11 mouse cellular contexts compared by ENCODE assay signal in the genomic region with DNA sequence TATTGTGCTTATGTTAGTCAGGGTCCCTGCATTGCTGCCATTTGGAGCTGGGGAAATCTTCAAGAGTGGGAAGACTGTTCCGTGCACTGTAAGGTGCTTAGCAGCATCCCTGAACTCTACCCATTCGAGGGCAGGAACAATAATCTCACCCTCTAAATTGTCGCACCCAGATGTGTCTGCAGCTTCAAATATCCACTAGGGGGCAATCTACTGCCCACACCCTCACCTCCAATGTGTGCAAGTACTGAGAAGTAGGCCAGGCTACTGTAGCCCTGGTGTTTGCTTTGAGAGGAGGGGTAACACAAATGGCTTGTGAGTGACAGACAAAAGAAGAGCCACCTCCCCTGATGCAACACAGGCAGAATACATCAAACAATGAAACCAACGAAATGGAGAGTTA.
DNase-seq lines count a peak whose midpoint lies in the region; ATAC-seq and TF ChIP-seq lines count a peak whose summit lies in the region.
"Had no signal": no experiment of that assay in that cellular context is flagged by ENCODE, and none has a peak within 500 bp of the region (broad histone marks: within the 10 kb centered on the region; RNA-seq: fewer than 3 reads in every experiment).

No protein-coding gene starts in this region.

- no peak for TF ChIP-seq EP300 in liver, embryonic 14.5 days (IDR thresholded peaks at IDR 0.05; ENCODE audit: low read depth)

- H3K4me1 ChIP-seq in embryonic facial prominence, embryonic 11.5 days (ENCODE audit: control insufficient read depth, insufficient read depth, low read length): no peaks in the 10 kb centered on the region
- H3K4me1 ChIP-seq in embryonic facial prominence, embryonic 10.5 days: no peaks in the 10 kb centered on the region
- H3K4me1 ChIP-seq in liver, embryonic 14.5 days (replicated peaks; ENCODE audit: control insufficient read depth in 2 of 2, insufficient read depth in 2 of 2, low read length in 1 of 2): no peaks in the 10 kb centered on the region
- H3K4me1 ChIP-seq in liver, embryonic 12.5 days: no peaks in the 10 kb centered on the region
- H3K4me1 ChIP-seq: embryonic facial prominence, embryonic 12.5 days; neural tube, embryonic 15.5 days had no signal

- 60% methylated on average over 4 of the region's 4 CpGs for WGBS in embryonic facial prominence, embryonic 11.5 days
- WGBS in embryonic facial prominence, embryonic 10.5 days: 75% methylated on average over 4 of the region's 4 CpGs
- WGBS in liver, embryonic 14.5 days (ENCODE audit: insufficient replicate concordance): 44% methylated on average over 4 of the region's 4 CpGs
- 59% methylated on average over 4 of the region's 4 CpGs for WGBS in liver, embryonic 12.5 days (ENCODE audit: insufficient replicate concordance)

- no peak for ATAC-seq in embryonic facial prominence, embryonic 11.5 days (replicated peaks; ENCODE audit: insufficient number of reproducible peaks, low FRiP score, low TSS enrichment, low read depth)
- ATAC-seq in liver, embryonic 14.5 days (ENCODE audit: insufficient read depth): no peak
- no peak for ATAC-seq in liver, embryonic 12.5 days
- 0 out of 2 replicates have a peak, but pooled peaks have one; percentile 43 for ATAC-seq in monocyte, adult 5-6 weeks (replicated peaks; ENCODE audit: insufficient number of reproducible peaks, low FRiP score, low TSS enrichment, poor library complexity, severe bottlenecking)

- DNase-seq in embryonic facial prominence, embryonic 11.5 days (ENCODE audit: low spot score): peak; percentile 7
- DNase-seq in embryonic facial prominence, embryonic 10.5 days (ENCODE audit: low spot score): no peak
- DNase-seq in liver, embryonic 14.5 days (ENCODE audit: low read depth in 3 of 3, low spot score in 3 of 3): no peak
- DNase-seq in MEL-GATA-1-ER (ENCODE audit: extremely low read depth, low read depth): peak; percentile 10
- DNase-seq in adrenal gland, postnatal 10 days: no peak
- DNase-seq in thymus, postnatal 10 days (ENCODE audit: low spot score in 2 of 2): no peak

- no peaks in the 10 kb centered on the region; the same call in 1 of the 2 replicates for H3K36me3 ChIP-seq in embryonic facial prominence, embryonic 11.5 days (replicated peaks; ENCODE audit: control insufficient read depth, insufficient read depth, low read depth, low read length)
- H3K36me3 ChIP-seq in embryonic facial prominence, embryonic 10.5 days (replicated peaks): no peaks in the 10 kb centered on the region
- H3K36me3 ChIP-seq in liver, embryonic 14.5 days (replicated peaks; ENCODE audit: control insufficient read depth, insufficient read depth, low read depth): no peaks in the 10 kb centered on the region
- H3K36me3 ChIP-seq in liver, embryonic 12.5 days: no peaks in the 10 kb centered on the region
- H3K36me3 ChIP-seq: embryonic facial prominence, embryonic 12.5 days; neural tube, embryonic 15.5 days had no signal

- no peak overlapping the region for H3K27ac ChIP-seq in embryonic facial prominence, embryonic 11.5 days (replicated peaks; ENCODE audit: low read depth, low read length)
- no peak overlapping the region for H3K27ac ChIP-seq in embryonic facial prominence, embryonic 10.5 days (replicated peaks)
- no peak overlapping the region for H3K27ac ChIP-seq in liver, embryonic 14.5 days
- H3K27ac ChIP-seq in liver, embryonic 12.5 days: no peak overlapping the region
- H3K27ac ChIP-seq: embryonic facial prominence, embryonic 12.5 days; macrophage; neural tube, embryonic 15.5 days had no signal

- H3K9me3 ChIP-seq in embryonic facial prominence, embryonic 11.5 days (replicated peaks; ENCODE audit: control insufficient read depth, low read length): no peaks in the 10 kb centered on the region
- H3K9me3 ChIP-seq in embryonic facial prominence, embryonic 10.5 days: no peaks in the 10 kb centered on the region
- H3K9me3 ChIP-seq in liver, embryonic 14.5 days (ENCODE audit: control insufficient read depth, low read length): no peaks in the 10 kb centered on the region
- H3K9me3 ChIP-seq in liver, embryonic 12.5 days (replicated peaks): no peaks in the 10 kb centered on the region
- H3K9me3 ChIP-seq: embryonic facial prominence, embryonic 12.5 days; neural tube, embryonic 15.5 days had no signal

- no peaks in the 10 kb centered on the region for H3K27me3 ChIP-seq in embryonic facial prominence, embryonic 11.5 days (ENCODE audit: control insufficient read depth, insufficient read depth, low read length)
- no peaks in the 10 kb centered on the region for H3K27me3 ChIP-seq in embryonic facial prominence, embryonic 10.5 days (replicated peaks; ENCODE audit: low read depth, poor library complexity, severe bottlenecking)
- H3K27me3 ChIP-seq in liver, embryonic 14.5 days (ENCODE audit: control insufficient read depth, insufficient read depth, low read length): no peaks in the 10 kb centered on the region
- no peaks in the 10 kb centered on the region for H3K27me3 ChIP-seq in liver, embryonic 12.5 days (replicated peaks)
- H3K27me3 ChIP-seq: neural tube, embryonic 15.5 days had no signal

- no peak overlapping the region for H3K4me3 ChIP-seq in embryonic facial prominence, embryonic 11.5 days (ENCODE audit: low read depth, low read length)
- no peak overlapping the region for H3K4me3 ChIP-seq in embryonic facial prominence, embryonic 10.5 days
- H3K4me3 ChIP-seq in liver, embryonic 14.5 days (ENCODE audit: insufficient read depth in 1 of 2, low read depth in 2 of 2, low read length in 2 of 2): no peak overlapping the region
- H3K4me3 ChIP-seq in liver, embryonic 12.5 days: no peak overlapping the region
- H3K4me3 ChIP-seq: embryonic facial prominence, embryonic 12.5 days; neural tube, embryonic 15.5 days had no signal

- H3K4me2 ChIP-seq in embryonic facial prominence, embryonic 11.5 days (ENCODE audit: low read depth, low read length): no peak overlapping the region
- H3K4me2 ChIP-seq in liver, embryonic 14.5 days (ENCODE audit: low read depth): no peak overlapping the region
- H3K4me2 ChIP-seq in liver, embryonic 12.5 days: no peak overlapping the region
- H3K4me2 ChIP-seq: embryonic facial prominence, embryonic 12.5 days; neural tube, embryonic 15.5 days had no signal

- H3K9ac ChIP-seq in embryonic facial prominence, embryonic 11.5 days (replicated peaks; ENCODE audit: low read length): no peak overlapping the region
- H3K9ac ChIP-seq in liver, embryonic 14.5 days (replicated peaks): no peak overlapping the region
- H3K9ac ChIP-seq in liver, embryonic 12.5 days: no peak overlapping the region
- H3K9ac ChIP-seq: embryonic facial prominence, embryonic 12.5 days; neural tube, embryonic 15.5 days had no signal

- peak; percentile 74 for TF ChIP-seq CTCF in liver, embryonic 14.5 days (IDR thresholded peaks at IDR 0.05; ENCODE audit: low read depth)

Comparison
In these comparisons a context has a peak if more than half of its experiments do, and no peak if none do; other contexts are left out.
1. DNase-seq: peak in embryonic facial prominence, embryonic 11.5 days (single experiment) and MEL-GATA-1-ER (single experiment); none in embryonic facial prominence, embryonic 10.5 days (single experiment), liver, embryonic 14.5 days (0 of 3), adrenal gland, postnatal 10 days (single experiment) and thymus, postnatal 10 days (0 of 2).